Mouse (Mus musculus): Measurements from ENCODE around the gene Slc9a2. TPM values are rescaled to one million over a fixed set of nuclear protein-coding genes. Genes with fewer than 3 reads are reported as not detected.

The Slc9a2 gene
- 6.9 TPM for polyA plus RNA-seq (2012; fragmentation: generic; extraction: Trizol)
- long read RNA-seq, experiment 1, full-length matches to known transcripts, result 3 of 5 reads
- long read RNA-seq, experiment 1, partial matches to known transcripts, result 2 of 5 reads
- long read RNA-seq, experiment 1, other reads (novel, unspliced or antisense), result 0 of 5 reads
- long read RNA-seq, experiment 2, full-length matches to known transcripts, result 92 of 105 reads
- long read RNA-seq, experiment 2, partial matches to known transcripts, result 2 of 105 reads
- long read RNA-seq, experiment 2, other reads (novel, unspliced or antisense), result 11 of 105 reads

- Histone ChIP-seq H3K36me3 (ENCODE audit: control insufficient read depth, insufficient read depth) (no peaks in the 10 kb centered on the region), H3K79me3 (ENCODE audit: low read depth) (no peaks in the 10 kb centered on the region), H3K79me2 (ENCODE audit: control insufficient read depth, insufficient read depth) (no peaks in the 10 kb centered on the region), H3K27me3 (ENCODE audit: control insufficient read depth, insufficient read depth, insufficient read length) (no peaks in the 10 kb centered on the region), H3K4me3 (ENCODE audit: insufficient read depth, poor library complexity, severe bottlenecking) (peak within 1 kb of the TSS; percentile 32), H3ac (ENCODE audit: control insufficient read depth, insufficient read length, low read depth) (peak within 1 kb of the TSS; percentile 92)
- TF ChIP-seq MAX (IDR thresholded peaks at IDR 0.05) (no peak), CTCF (IDR thresholded peaks at IDR 0.05; ENCODE audit: control insufficient read depth, insufficient read depth, insufficient read length) (no peak), CEBPB (IDR thresholded peaks at IDR 0.05; ENCODE audit: low read depth) (no peak), FOSL1 (IDR thresholded peaks at IDR 0.05; ENCODE audit: insufficient read depth, low read length, poor library complexity, severe bottlenecking) (no peak), MYOD1 (IDR thresholded peaks at IDR 0.05; ENCODE audit: control insufficient read depth, insufficient read length, low read depth) (no peak), MYOG (IDR thresholded peaks at IDR 0.05; ENCODE audit: control insufficient read depth, extremely low read depth, insufficient read length) (no peak), USF1 (IDR thresholded peaks at IDR 0.05; ENCODE audit: low read depth) (no peak)
These were observed at the start of gene Slc9a2 for GRCm38 (mm10) chr1:40680067-40680867. Slc9a2 (plus strand) TSS chr1:40680574.

- no peak for TF ChIP-seq CEBPB (IDR thresholded peaks at IDR 0.05; ENCODE audit: low read depth)
- TF ChIP-seq USF1 (IDR thresholded peaks at IDR 0.05; ENCODE audit: low read depth), result no peak
- TF ChIP-seq MYOD1 (IDR thresholded peaks at IDR 0.05; ENCODE audit: control insufficient read depth, insufficient read length, low read depth), result no peak
- TF ChIP-seq CTCF (IDR thresholded peaks at IDR 0.05; ENCODE audit: control insufficient read depth, insufficient read depth, insufficient read length), result no peak
- no peak for TF ChIP-seq MAX (IDR thresholded peaks at IDR 0.05)
- no peaks in the 10 kb centered on the region for H3K79me3 ChIP-seq (ENCODE audit: low read depth)
- H3ac ChIP-seq (ENCODE audit: control insufficient read depth, insufficient read length, low read depth), result no peak overlapping the region
- no peaks in the 10 kb centered on the region for H3K27me3 ChIP-seq (ENCODE audit: control insufficient read depth, insufficient read depth, insufficient read length)
- H3K79me2 ChIP-seq (ENCODE audit: control insufficient read depth, insufficient read depth), result no peaks in the 10 kb centered on the region
- H3K4me3 ChIP-seq (ENCODE audit: insufficient read depth, poor library complexity, severe bottlenecking), result no peak overlapping the region
- no peaks in the 10 kb centered on the region for H3K36me3 ChIP-seq (ENCODE audit: control insufficient read depth, insufficient read depth)
These were observed 47.8 kb upstream of the Slc9a2 start for GRCm38 (mm10) chr1:40632407-40633062.

- Histone ChIP-seq H3K79me2 (ENCODE audit: control insufficient read depth, insufficient read depth) (no peaks in the 10 kb centered on the region), H3K27me3 (ENCODE audit: control insufficient read depth, insufficient read depth, insufficient read length) (no peaks in the 10 kb centered on the region), H3K36me3 (ENCODE audit: control insufficient read depth, insufficient read depth) (no peaks in the 10 kb centered on the region), H3K4me3 (ENCODE audit: insufficient read depth, poor library complexity, severe bottlenecking) (no peak overlapping the region), H3K79me3 (ENCODE audit: low read depth) (no peaks in the 10 kb centered on the region), H3ac (ENCODE audit: control insufficient read depth, insufficient read length, low read depth) (no peak overlapping the region)
- TF ChIP-seq CEBPB (IDR thresholded peaks at IDR 0.05; ENCODE audit: low read depth) (no peak), MAX (IDR thresholded peaks at IDR 0.05) (no peak), USF1 (IDR thresholded peaks at IDR 0.05; ENCODE audit: low read depth) (no peak), FOSL1 (IDR thresholded peaks at IDR 0.05; ENCODE audit: insufficient read depth, low read length, poor library complexity, severe bottlenecking) (no peak), MYOG (IDR thresholded peaks at IDR 0.05; ENCODE audit: control insufficient read depth, extremely low read depth, insufficient read length) (no peak), MYOD1 (IDR thresholded peaks at IDR 0.05; ENCODE audit: control insufficient read depth, insufficient read length, low read depth) (no peak), CTCF (IDR thresholded peaks at IDR 0.05; ENCODE audit: control insufficient read depth, insufficient read depth, insufficient read length) (no peak)
These were observed 45.8 kb upstream of the Slc9a2 start for GRCm38 (mm10) chr1:40634608-40635007.

DNA sequence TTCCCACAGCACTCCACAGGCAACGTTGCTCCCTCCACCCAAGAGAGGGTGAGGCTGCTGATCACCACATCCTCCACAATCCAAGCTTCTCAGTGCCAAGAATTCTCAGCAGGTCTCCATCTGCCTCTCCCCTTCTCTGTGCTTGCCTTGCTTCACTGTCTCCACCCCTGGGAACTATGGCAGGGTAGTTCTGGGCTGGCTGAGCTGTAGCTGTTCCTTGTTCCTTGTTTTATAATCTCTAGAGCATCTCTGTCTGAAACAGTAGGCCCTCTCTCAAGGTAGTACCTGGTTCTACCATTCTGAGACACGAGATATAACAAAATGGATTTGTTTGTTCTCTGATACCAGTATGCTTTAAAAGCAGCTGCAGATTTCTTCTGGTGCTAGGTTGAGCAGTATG, 32.1 kb upstream of the Slc9a2 start:
- no peak for TF ChIP-seq MYOD1 (IDR thresholded peaks at IDR 0.05; ENCODE audit: control insufficient read depth, insufficient read length, low read depth)
- no peak for TF ChIP-seq CEBPB (IDR thresholded peaks at IDR 0.05; ENCODE audit: low read depth)
- no peak for TF ChIP-seq MYOG (IDR thresholded peaks at IDR 0.05; ENCODE audit: control insufficient read depth, extremely low read depth, insufficient read length)
- TF ChIP-seq MAX (IDR thresholded peaks at IDR 0.05), result no peak
- TF ChIP-seq CTCF (IDR thresholded peaks at IDR 0.05; ENCODE audit: control insufficient read depth, insufficient read depth, insufficient read length), result no peak
- no peak for TF ChIP-seq USF1 (IDR thresholded peaks at IDR 0.05; ENCODE audit: low read depth)
- TF ChIP-seq FOSL1 (IDR thresholded peaks at IDR 0.05; ENCODE audit: insufficient read depth, low read length, poor library complexity, severe bottlenecking), result no peak
- no peaks in the 10 kb centered on the region for H3K27me3 ChIP-seq (ENCODE audit: control insufficient read depth, insufficient read depth, insufficient read length)
- no peaks in the 10 kb centered on the region for H3K79me3 ChIP-seq (ENCODE audit: low read depth)
- H3K36me3 ChIP-seq (ENCODE audit: control insufficient read depth, insufficient read depth), result no peaks in the 10 kb centered on the region
- H3K4me3 ChIP-seq (ENCODE audit: insufficient read depth, poor library complexity, severe bottlenecking), result no peak overlapping the region
- H3ac ChIP-seq (ENCODE audit: control insufficient read depth, insufficient read length, low read depth), result no peak overlapping the region
- H3K79me2 ChIP-seq (ENCODE audit: control insufficient read depth, insufficient read depth), result no peaks in the 10 kb centered on the region

GRCm38 (mm10) chr1:40650803-40651497, 29.4 kb upstream of the Slc9a2 start:
- Histone ChIP-seq H3K36me3 (ENCODE audit: control insufficient read depth, insufficient read depth) (no peaks in the 10 kb centered on the region), H3K79me3 (ENCODE audit: low read depth) (no peaks in the 10 kb centered on the region), H3ac (ENCODE audit: control insufficient read depth, insufficient read length, low read depth) (no peak overlapping the region), H3K27me3 (ENCODE audit: control insufficient read depth, insufficient read depth, insufficient read length) (no peaks in the 10 kb centered on the region), H3K79me2 (ENCODE audit: control insufficient read depth, insufficient read depth) (no peaks in the 10 kb centered on the region), H3K4me3 (ENCODE audit: insufficient read depth, poor library complexity, severe bottlenecking) (no peak overlapping the region)
- TF ChIP-seq CEBPB (IDR thresholded peaks at IDR 0.05; ENCODE audit: low read depth) (no peak), MYOD1 (IDR thresholded peaks at IDR 0.05; ENCODE audit: control insufficient read depth, insufficient read length, low read depth) (no peak), FOSL1 (IDR thresholded peaks at IDR 0.05; ENCODE audit: insufficient read depth, low read length, poor library complexity, severe bottlenecking) (no peak), MAX (IDR thresholded peaks at IDR 0.05) (no peak), CTCF (IDR thresholded peaks at IDR 0.05; ENCODE audit: control insufficient read depth, insufficient read depth, insufficient read length) (no peak), USF1 (IDR thresholded peaks at IDR 0.05; ENCODE audit: low read depth) (no peak), MYOG (IDR thresholded peaks at IDR 0.05; ENCODE audit: control insufficient read depth, extremely low read depth, insufficient read length) (no peak)

All from C2C12 (cell line).